Mouse (Mus musculus) neural tube, embryonic 15.5 days (tissue): ENCODE measurements around the gene Grin2a. TPM values are rescaled to one million over a fixed set of nuclear protein-coding genes. Genes with fewer than 3 reads are reported as not detected.

ENCODE experiments used
- ATAC-seq: fragments of 200-750 bp; cut with Nextera tagmentation; 2 replicates; pipeline ENCODE4 v1.8.0; 2017; ENCODE audit warnings: mild to moderate bottlenecking, moderate TSS enrichment, moderate library complexity; ENCODE audit not compliant: low FRiP score
- H3K27ac ChIP-seq: fragments of 300-500 bp; sonication (generic); replicated peaks from 2 replicates; pipeline ENCODE4 v1.5.1; 2015; ENCODE audit warnings: mild to moderate bottlenecking, inconsistent platforms
- H3K27me3 ChIP-seq: fragments of 300-500 bp; sonication (generic); replicated peaks from 2 replicates; pipeline ENCODE4 v1.6.1; 2015; ENCODE audit warnings: inconsistent platforms
- H3K36me3 ChIP-seq: fragments of 300-500 bp; sonication (generic); 2 replicates; pipeline ENCODE4 v1.6.1; 2015; ENCODE audit warnings: inconsistent platforms
- H3K4me1 ChIP-seq: fragments of 300-500 bp; sonication (generic); 2 replicates; pipeline ENCODE4 v1.6.1; 2015; ENCODE audit warnings: inconsistent platforms
- H3K4me2 ChIP-seq: fragments of 300-500 bp; sonication (generic); 2 replicates; pipeline ENCODE4 v1.6.1; 2015; ENCODE audit warnings: inconsistent platforms, mild to moderate bottlenecking, moderate library complexity
- H3K4me3 ChIP-seq: fragments of 300-500 bp; sonication (generic); replicated peaks from 2 replicates; pipeline ENCODE4 v1.5.1; 2015; ENCODE audit warnings: mild to moderate bottlenecking, inconsistent platforms
- H3K9ac ChIP-seq: fragments of 300-500 bp; sonication (generic); replicated peaks from 2 replicates; pipeline ENCODE4 v1.6.1; 2015; ENCODE audit warnings: mild to moderate bottlenecking, inconsistent platforms
- H3K9me3 ChIP-seq: fragments of 300-500 bp; sonication (generic); replicated peaks from 2 replicates; pipeline ENCODE4 v1.6.1; 2016; ENCODE audit warnings: inconsistent platforms
- WGBS: fragments of 180-500 bp; shearing (Covaris S2); methylation state at CpG from one replicate; pipeline ENCODE4 v1.1.7; 2015; ENCODE audit warnings: mixed read lengths; 5-methylcytosine and 5-hydroxymethylcytosine counted together
- polyA plus RNA-seq: library from polyadenylated mRNA; unstranded; fragments of >200 nt; fragmentation: Nextera tagmentation; extraction: Ambion mirVana; gene quantifications from 2 replicates; pipeline ENCODE4 v1.2.1, GENCODE M21; 2015

Gene Grin2a
- polyA plus RNA-seq, 1 experiment from 2014 or later, result 15.6 TPM

DNA sequence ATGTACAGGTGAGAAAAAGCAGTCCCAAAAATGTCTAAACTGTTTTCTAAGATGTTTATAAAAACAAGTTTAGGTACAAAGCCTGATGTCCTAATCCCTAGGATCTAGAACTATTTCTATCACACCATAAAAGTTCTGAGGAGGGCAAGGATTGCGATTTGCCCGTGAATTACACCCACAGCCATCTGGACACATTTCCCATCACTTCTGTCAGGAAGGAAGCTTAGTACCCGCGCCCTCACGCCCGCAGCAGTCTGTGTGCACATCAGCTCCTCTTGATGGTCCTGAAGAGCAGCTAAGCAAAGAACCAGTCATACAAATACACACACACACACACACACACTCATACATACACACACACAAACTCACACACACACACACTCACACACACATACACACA lies 252.9 kb downstream of the Grin2a start:
- WGBS, result 89% methylated on average over 6 of the region's 6 CpGs
- Histone ChIP-seq H3K36me3 (no peaks in the 10 kb centered on the region), H3K4me1 (no peaks in the 10 kb centered on the region), H3K4me2 (no peak overlapping the region), H3K27ac (no peak overlapping the region), H3K27me3 (no peaks in the 10 kb centered on the region), H3K9me3 (no peaks in the 10 kb centered on the region), H3K4me3 (no peak overlapping the region), H3K9ac (no peak overlapping the region)
- ATAC-seq, result no peak

DNA sequence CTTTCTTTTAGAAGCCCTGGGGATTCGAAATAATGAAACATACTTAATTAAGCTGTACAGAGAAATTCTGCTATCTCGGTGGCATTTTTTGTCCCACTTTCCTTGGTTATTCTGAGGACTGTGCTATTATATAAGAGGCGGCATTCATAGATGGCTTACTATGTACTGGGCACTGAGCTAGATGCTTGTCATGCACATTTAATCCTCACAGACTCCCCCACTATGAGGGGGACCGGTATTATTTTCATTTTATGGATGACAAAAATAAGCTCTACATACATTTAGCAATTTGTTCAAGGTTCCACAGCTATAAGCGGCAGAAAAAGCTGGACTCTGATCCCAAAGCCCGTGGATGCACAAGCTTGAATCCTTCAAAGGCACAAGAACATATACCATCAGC lies 256.7 kb downstream of the Grin2a start:
- Histone ChIP-seq H3K4me3 (no peak overlapping the region), H3K27ac (no peak overlapping the region), H3K4me1 (0 out of 2 replicates have a peak, but pooled peaks cover 4% of the 10 kb centered on the region), H3K4me2 (no peak overlapping the region), H3K9ac (no peak overlapping the region), H3K9me3 (no peaks in the 10 kb centered on the region), H3K27me3 (no peaks in the 10 kb centered on the region), H3K36me3 (no peaks in the 10 kb centered on the region)
- no peak for ATAC-seq
- 91% methylated on average over 6 of the region's 6 CpGs for WGBS

DNA sequence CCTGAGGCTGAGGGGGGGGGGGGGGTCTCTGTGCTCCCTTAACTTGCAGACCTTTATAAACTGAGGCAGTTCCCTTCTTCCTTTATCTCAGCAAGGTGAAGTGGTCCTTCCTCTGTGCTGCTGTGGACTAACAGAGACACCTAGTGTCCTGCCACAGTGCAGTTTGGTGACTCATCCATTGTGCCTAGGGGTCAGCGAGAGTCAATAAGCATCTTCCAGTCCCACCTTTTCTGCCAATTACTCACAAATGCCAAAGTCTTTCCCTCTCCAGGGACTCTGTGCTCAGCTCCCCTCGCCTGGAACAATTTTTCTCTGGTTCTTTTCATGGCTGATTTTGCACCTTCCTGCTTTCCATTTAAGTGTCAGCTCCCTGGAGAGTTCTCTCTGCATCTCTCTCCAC lies 258.2 kb downstream of the Grin2a start:
- H3K9me3 ChIP-seq, result no peaks in the 10 kb centered on the region
- H3K4me2 ChIP-seq, result no peak overlapping the region
- no peaks in the 10 kb centered on the region for H3K36me3 ChIP-seq
- 18% methylated on average over 2 of the region's 2 CpGs for WGBS
- no peak overlapping the region for H3K27ac ChIP-seq
- H3K9ac ChIP-seq, result no peak overlapping the region
- H3K27me3 ChIP-seq, result no peaks in the 10 kb centered on the region
- 0 out of 2 replicates have a peak, but pooled peaks cover 4% of the 10 kb centered on the region for H3K4me1 ChIP-seq
- ATAC-seq, result no peak
- H3K4me3 ChIP-seq, result no peak overlapping the region

DNA sequence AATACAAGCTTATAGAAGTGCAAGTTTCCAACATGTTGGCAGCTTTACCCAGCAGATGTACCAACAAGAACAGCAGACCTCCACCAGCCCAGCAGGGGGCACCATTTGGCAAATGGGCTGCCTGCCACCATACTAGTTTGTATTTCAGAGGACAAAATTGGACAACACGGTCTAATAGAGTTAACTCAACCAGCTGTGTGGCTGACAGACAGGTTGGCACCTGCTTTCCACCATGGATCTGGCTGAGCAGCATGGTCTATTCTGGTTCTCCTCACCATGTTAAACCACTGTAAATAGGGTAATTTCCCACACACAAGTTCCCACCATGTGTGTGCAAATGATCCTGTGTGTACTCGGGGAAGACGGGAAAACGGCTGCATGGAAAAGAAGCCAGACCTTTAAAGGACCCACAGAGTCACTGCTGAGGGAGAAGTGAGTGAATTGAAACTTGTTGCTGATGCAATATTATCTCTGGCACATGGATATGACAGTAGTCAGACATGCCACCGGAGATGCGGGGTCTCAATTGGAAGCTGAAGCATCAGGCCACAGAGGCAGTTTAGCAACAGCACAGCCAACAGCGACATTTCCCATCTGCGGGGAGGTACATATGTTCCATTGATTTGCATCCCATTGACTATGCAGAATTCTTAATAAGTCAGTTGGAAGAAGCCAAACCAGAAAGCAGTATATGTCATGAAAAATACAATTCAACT lies 259.8 kb downstream of the Grin2a start:
- Histone ChIP-seq H3K4me1 (0 out of 2 replicates have a peak, but pooled peaks cover 4% of the 10 kb centered on the region), H3K27ac (no peak overlapping the region), H3K4me2 (no peak overlapping the region), H3K9ac (no peak overlapping the region), H3K9me3 (no peaks in the 10 kb centered on the region), H3K36me3 (no peaks in the 10 kb centered on the region), H3K4me3 (no peak overlapping the region), H3K27me3 (no peaks in the 10 kb centered on the region)
- no peak for ATAC-seq
- 67% methylated on average over 8 of the region's 8 CpGs for WGBS

DNA sequence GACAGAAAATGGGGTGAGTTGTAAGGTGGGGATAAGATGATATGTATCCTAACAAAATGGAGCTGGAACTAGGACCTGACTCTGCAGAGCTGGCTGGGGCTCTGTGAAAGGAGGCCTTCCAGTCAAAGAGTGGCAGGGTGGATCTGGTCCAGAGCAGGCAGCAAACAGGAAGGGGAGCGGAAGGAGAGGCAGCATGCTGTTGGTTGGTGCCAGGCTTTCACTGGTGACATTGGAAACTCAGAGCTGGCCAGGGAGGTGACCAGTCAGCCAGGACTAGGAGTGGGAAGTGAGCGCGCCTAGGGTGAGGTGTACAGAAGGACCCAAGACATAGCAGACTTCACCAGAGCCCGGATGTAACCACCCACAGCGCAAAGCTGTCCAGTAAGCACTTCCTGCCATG lies 267.8 kb downstream of the Grin2a start:
- Histone ChIP-seq H3K4me3 (no peak overlapping the region), H3K27ac (no peak overlapping the region), H3K27me3 (no peaks in the 10 kb centered on the region), H3K9me3 (no peaks in the 10 kb centered on the region), H3K36me3 (no peaks in the 10 kb centered on the region), H3K4me2 (no peak overlapping the region), H3K4me1 (no peaks in the 10 kb centered on the region), H3K9ac (no peak overlapping the region)
- no peak for ATAC-seq
- 94% methylated on average over 5 of the region's 5 CpGs for WGBS

DNA sequence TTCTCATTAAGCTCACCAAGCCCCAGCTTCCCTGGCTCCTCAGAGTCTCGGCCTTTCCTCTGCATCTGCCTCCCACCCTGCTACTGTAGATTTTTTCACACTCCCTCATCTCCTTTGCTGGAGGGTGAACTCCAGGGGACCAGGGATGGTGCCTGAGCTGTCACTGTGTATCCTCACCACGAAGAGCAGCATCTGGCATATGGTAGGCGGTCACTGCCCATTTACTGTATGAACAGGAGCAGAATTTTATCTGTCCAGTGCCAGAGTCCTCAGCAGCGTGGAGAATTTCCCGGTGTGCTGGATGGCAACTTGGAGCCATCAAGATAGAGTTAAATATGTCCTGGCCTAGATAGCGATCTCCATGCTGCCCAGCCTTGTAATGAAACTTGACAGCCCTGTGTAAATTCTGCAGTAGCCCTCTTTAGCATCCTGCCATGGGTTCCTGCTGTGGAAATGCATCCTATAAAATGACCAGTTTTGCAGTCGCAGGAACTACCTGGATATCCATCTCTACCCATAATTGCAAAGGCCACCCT lies 269.7 kb downstream of the Grin2a start:
- Histone ChIP-seq H3K9ac (no peak overlapping the region), H3K27me3 (no peaks in the 10 kb centered on the region), H3K4me1 (no peaks in the 10 kb centered on the region), H3K4me2 (no peak overlapping the region), H3K27ac (no peak overlapping the region), H3K9me3 (no peaks in the 10 kb centered on the region), H3K4me3 (no peak overlapping the region), H3K36me3 (no peaks in the 10 kb centered on the region)
- WGBS, result 73% methylated on average over 7 of the region's 7 CpGs
- ATAC-seq, result no peak

DNA sequence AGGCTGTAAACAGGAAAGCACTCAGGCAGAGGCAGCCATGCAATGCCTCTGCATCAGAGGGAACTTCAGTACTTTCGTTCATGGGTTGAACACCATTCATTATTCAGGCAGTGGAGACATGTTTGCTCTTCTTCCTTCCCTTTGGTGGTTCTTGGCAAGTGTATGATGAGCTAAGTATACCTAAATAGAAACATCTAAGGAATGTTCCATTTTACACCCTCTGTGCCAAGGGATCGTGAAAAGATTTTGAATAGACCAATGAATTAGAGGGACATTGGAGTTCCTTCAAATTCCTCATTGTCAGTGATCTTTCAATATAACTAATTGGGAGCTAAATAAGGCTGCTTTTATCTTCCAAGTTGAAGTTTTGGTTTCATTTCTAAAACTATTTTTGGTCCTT lies 284.0 kb downstream of the Grin2a start:
- no peak for ATAC-seq
- Histone ChIP-seq H3K4me2 (no peak overlapping the region), H3K27me3 (no peaks in the 10 kb centered on the region), H3K4me1 (no peaks in the 10 kb centered on the region), H3K9ac (no peak overlapping the region), H3K9me3 (no peaks in the 10 kb centered on the region), H3K4me3 (no peak overlapping the region), H3K27ac (no peak overlapping the region), H3K36me3 (no peaks in the 10 kb centered on the region)
- 94% methylated on average over 2 of the region's 2 CpGs for WGBS

DNA sequence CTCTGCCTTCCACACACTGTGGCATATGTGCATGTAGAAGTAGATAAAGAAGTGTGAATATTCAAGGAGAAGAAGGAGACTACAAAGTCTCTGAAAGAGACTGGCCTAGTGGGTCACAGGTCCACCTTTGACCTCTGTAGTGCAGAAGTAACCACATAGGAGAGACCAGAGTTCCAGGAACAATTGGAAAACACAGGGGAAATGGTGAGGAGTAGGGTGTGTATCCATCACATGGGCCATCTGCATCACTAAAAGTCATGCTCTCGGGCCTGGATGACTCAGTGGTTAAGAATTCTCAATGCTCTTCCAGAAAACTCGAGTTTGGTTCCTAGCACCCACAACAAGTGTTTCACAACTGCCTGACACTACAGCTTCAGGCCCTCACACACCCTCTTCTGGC lies 285.4 kb downstream of the Grin2a start:
- Histone ChIP-seq H3K36me3 (no peaks in the 10 kb centered on the region), H3K4me3 (no peak overlapping the region), H3K9ac (no peak overlapping the region), H3K4me1 (no peaks in the 10 kb centered on the region), H3K9me3 (no peaks in the 10 kb centered on the region), H3K27ac (no peak overlapping the region), H3K27me3 (no peaks in the 10 kb centered on the region), H3K4me2 (no peak overlapping the region)
- WGBS, result 70% methylated on average over 2 of the region's 2 CpGs
- ATAC-seq, result no peak

DNA sequence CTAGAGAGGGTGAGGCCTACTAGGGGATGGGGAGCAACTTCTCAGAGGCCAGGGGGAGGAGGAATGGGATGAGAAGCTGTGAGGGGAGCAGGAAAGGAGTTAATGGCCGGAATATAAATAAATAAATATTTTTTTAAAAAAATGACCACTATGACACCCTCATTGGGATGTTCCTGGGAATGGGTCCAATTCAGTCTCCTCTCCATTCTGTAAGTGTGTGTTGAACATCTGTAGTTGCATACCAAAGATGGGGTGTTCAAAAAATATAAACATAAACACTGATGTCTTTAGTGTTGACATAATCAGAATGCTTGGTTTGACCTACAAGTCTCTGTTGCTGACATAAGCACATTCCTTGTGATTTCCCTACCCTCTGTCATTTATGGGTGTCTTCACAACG lies 298.2 kb downstream of the Grin2a start:
- Histone ChIP-seq H3K27me3 (no peaks in the 10 kb centered on the region), H3K27ac (no peak overlapping the region), H3K36me3 (no peaks in the 10 kb centered on the region), H3K4me1 (no peaks in the 10 kb centered on the region), H3K9me3 (no peaks in the 10 kb centered on the region), H3K4me2 (no peak overlapping the region), H3K9ac (no peak overlapping the region), H3K4me3 (no peak overlapping the region)
- WGBS, result 64% methylated on average over 2 of the region's 2 CpGs
- no peak for ATAC-seq

DNA sequence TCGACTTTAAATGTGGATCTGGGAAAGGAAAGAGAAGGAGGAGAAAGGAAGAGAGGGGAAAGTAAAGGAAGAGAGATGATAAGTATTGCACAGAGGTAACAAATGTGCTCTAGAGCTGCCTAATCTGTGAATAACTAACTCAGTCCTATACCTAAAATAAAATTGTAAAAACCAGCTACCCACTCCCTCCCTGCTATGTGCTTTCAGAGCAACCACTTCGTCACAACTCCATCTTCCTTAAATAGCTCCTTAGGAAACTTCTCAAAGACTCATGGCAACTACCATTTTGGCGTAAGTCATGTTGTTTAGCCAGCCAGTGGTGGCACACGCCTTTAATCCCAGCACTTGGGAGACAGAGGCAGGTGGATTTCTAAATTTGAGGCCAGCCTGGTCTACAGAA lies 301.3 kb downstream of the Grin2a start:
- H3K4me1 ChIP-seq, result no peaks in the 10 kb centered on the region
- H3K27ac ChIP-seq, result no peak overlapping the region
- H3K9ac ChIP-seq, result no peak overlapping the region
- 79% methylated on average over 4 of the region's 4 CpGs for WGBS
- no peak overlapping the region for H3K4me2 ChIP-seq
- H3K9me3 ChIP-seq, result no peaks in the 10 kb centered on the region
- no peaks in the 10 kb centered on the region for H3K36me3 ChIP-seq
- H3K4me3 ChIP-seq, result no peak overlapping the region
- no peak for ATAC-seq
- no peaks in the 10 kb centered on the region for H3K27me3 ChIP-seq

DNA sequence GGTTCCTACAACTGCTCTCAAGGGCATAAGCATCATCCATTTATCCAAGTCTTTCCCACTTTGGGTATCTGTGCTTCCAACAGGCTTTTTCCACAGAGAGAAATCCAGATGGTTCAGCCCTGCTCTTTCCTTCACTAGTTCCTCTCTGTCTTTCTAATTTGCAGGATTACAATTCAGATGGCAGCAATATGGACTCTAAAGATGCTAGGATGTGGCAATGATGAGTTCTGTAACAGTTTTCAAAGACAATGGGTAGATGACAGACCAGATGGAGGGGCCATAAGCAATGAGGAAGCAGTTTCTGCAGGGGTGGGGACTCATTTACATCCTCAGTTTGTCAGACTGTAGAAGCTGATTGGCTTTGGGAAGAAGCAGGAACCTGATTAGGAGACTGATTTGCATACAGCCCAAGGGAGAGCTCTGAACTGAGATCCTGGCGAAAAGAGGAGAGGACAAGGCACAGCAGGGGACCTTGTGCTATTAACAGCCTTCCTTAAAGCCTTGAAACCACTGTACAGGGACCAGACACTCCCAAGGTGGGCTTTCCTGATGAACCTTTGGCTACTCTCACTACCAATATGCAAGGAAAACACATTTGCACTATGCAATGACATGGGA lies 306.7 kb downstream of the Grin2a start:
- WGBS, result 9% methylated on average over 1 of the region's 1 CpGs
- no peak overlapping the region for H3K27ac ChIP-seq
- no peaks in the 10 kb centered on the region for H3K36me3 ChIP-seq
- H3K27me3 ChIP-seq, result no peaks in the 10 kb centered on the region
- H3K9ac ChIP-seq, result no peak overlapping the region
- no peaks in the 10 kb centered on the region for H3K4me1 ChIP-seq
- no peak overlapping the region for H3K4me3 ChIP-seq
- no peak overlapping the region for H3K4me2 ChIP-seq
- no peak for ATAC-seq
- H3K9me3 ChIP-seq, result no peaks in the 10 kb centered on the region

DNA sequence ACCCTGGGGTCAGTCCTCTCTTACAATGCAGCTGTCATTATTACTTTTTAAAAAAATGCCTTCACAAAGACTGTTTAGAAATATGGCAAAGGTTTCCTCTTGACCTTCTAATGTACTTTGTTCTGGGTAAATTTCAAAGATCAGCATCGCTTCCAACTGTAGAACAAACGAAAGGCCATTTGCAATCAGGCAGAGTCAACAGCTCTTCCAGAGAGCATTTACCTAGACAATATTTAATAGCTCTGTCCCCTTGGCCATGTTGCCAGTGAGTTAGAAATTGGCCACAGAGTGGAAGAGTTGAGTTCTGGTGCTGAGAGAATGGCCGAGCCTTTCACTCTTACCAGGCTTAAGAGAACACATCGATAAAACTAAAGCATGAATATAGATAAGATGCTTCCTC lies 314.8 kb downstream of the Grin2a start:
- no peaks in the 10 kb centered on the region for H3K9me3 ChIP-seq
- no peaks in the 10 kb centered on the region for H3K27me3 ChIP-seq
- H3K4me2 ChIP-seq, result no peak overlapping the region
- H3K36me3 ChIP-seq, result no peaks in the 10 kb centered on the region
- no peak overlapping the region for H3K9ac ChIP-seq
- H3K4me1 ChIP-seq, result peaks cover 13% of the 10 kb centered on the region
- no peak overlapping the region for H3K27ac ChIP-seq
- H3K4me3 ChIP-seq, result no peak overlapping the region
- ATAC-seq, result no peak
- WGBS, result 89% methylated on average over 4 of the region's 4 CpGs
